Mouse (Mus musculus) kidney, adult 2 months (tissue): ENCODE measurements around the gene Itga6.

Experiments used
- CTCF ChIP-seq: fragments of 200-500 bp; conservative IDR thresholded peaks from 2 replicates; pipeline ENCODE4 v1.5.1; 2011; ENCODE audit warnings: low read depth, mild to moderate bottlenecking, control low read depth, low read length, moderate library complexity, mixed read lengths; ENCODE audit not compliant: insufficient read depth, insufficient read length
- POLR2A ChIP-seq: fragments of 200-500 bp; IDR thresholded peaks from one replicate; pipeline ENCODE4 v1.6.1; 2011; ENCODE audit warnings: low read depth, low read length, control low read depth

- TF ChIP-seq CTCF (no peak), POLR2A (no peak)
Observed at GRCm38 (mm10) chr2:71791203-71791602, 45.8 kb downstream of the Itga6 start.
